Mouse (Mus musculus) testis, postnatal 14 days (tissue): Measurements from ENCODE around the gene Kcns1.

Source experiments
- DNase-seq: peaks from one replicate; pipeline ENCODE4 v3.0.0; 2021; ENCODE audit warnings: low spot score

The Kcns1 gene

DNA sequence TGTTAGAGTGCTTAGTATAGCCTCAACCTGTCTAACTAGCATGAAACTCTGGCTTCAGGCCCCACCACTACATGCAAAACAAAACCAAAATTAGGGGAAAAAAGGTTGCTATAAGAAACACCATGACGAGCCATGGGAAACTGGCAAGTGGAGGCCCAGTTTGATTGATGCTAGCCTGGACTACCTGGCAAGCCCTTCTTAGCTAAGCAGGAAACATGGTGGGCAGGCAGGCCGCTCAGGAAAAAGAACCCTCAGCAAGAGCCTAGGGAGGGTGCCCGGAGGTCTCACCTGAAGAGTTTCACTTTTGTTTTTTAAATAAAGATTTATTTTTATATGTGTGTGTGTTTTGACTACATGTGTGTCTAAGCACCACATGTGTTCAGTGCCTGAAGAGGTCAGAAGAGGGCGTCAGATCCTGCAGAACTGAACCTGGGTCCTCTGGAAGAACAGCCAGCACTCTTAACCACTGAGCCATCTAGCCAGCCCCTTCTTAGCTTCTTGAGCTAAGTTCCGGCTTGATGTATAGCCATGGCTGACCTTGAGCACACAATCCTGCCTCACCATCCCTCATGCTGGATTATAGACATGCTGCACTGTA, 47.6 kb downstream of the Kcns1 start:
- DNase-seq: no peak

DNA sequence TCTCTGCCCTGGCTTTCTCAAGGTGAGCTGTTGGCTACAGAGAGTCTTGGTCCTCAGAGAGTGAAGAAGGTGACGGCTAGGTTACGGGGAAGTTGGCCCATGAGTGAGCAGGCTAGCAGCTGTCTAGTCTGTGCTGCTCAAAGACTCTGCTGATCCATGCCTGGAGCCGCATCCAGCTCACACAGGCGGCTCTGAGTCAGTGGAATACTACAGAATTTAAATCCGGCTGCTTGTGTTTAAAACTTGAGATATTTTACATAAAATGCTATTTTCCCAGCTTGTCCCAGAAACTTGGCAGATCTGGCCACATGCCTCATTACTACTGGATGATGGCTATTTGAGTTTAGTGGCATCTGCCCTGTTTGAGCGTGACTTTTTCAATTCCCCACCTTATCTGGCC, 51.4 kb downstream of the Kcns1 start:
- no peak for DNase-seq

DNA sequence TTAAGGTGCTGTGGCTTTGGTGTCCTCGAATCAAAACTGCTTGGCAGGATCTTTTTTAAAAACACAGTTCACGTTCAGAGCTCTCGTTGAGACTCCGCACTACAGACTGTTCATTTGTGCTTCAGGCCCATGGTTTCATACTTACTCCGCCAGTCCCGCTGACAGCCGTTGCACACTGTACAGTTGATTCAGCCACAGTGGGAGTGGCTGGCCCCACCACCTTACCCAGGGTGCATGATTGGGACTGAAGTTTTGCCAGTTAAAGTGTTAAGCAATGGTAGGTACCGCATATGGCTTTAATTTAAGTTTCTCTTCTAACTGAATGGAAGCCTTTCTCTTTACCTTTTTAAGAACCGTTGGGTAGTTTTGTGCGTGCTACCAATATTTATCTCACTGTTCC, 55.4 kb downstream of the Kcns1 start:
- DNase-seq: no peak

DNA sequence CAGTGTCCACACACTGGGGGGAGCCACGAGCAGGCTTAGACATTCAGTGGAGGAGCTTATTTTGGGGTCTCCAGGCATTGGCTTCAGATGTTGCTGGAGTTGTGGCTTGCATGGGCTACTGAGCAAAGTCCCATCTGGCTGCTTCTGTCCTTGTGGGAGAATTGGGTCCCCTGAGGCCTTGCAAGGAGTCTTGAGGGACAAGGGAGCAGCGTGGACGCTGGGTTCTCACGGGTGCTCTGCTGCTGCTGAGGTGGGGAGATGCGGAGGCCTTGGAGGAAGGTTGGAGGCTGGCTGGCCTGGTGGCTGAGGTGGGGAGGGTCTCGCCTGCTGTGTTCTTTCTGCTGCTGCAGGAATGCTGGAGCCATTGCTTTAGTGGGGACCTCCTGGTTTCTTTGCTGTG, 56.9 kb downstream of the Kcns1 start:
- DNase-seq: no peak
